7 mouse cellular contexts compared by ENCODE assay signal in genomic region chrX:48054186-48055015, GRCm38 (mm10). TPM values are rescaled to one million over a fixed set of nuclear protein-coding genes. Genes with fewer than 3 reads are reported as not detected.
DNase-seq lines count a peak whose midpoint lies in the region; ATAC-seq lines count a peak whose summit lies in the region.

No protein-coding gene starts in this region.

- H3K4me3 ChIP-seq in hindbrain, embryonic 11.5 days (ENCODE audit: low read depth, low read length), result peak overlapping the region; percentile 17

- no peak overlapping the region for H3K27ac ChIP-seq in hindbrain, embryonic 11.5 days (ENCODE audit: low read depth, low read length)

- no peaks in the 10 kb centered on the region for H3K36me3 ChIP-seq in hindbrain, embryonic 11.5 days (ENCODE audit: control insufficient read depth, insufficient read depth, low read length)

- H3K27me3 ChIP-seq in hindbrain, embryonic 11.5 days (ENCODE audit: control insufficient read depth, insufficient read depth, low read length), result no peaks in the 10 kb centered on the region

- no peaks in the 10 kb centered on the region for H3K9me3 ChIP-seq in hindbrain, embryonic 11.5 days (ENCODE audit: control insufficient read depth, low read length)

- H3K4me1 ChIP-seq in hindbrain, embryonic 11.5 days (replicated peaks; ENCODE audit: control insufficient read depth, insufficient read depth, low read length), result no peaks in the 10 kb centered on the region

- ATAC-seq in activated CD4-positive, CD25-positive, alpha-beta regulatory T cell, adult 4 months, result peak; percentile 75
- peak; percentile 80 for ATAC-seq in hindbrain, embryonic 11.5 days (ENCODE audit: low FRiP score)
- peak; percentile 76 for ATAC-seq in megakaryocyte, adult 5-6 weeks (ENCODE audit: poor library complexity, severe bottlenecking)

- peak overlapping the region; percentile 39 for H3K4me2 ChIP-seq in hindbrain, embryonic 11.5 days (replicated peaks; ENCODE audit: low read depth, low read length)

- WGBS in hindbrain, embryonic 11.5 days, result 30% methylated on average over 31 of the region's 31 CpGs

- peak; percentile 55 for DNase-seq in cerebellum, adult 9-10 months
- peak; percentile 6 to 14 for DNase-seq in frontal cortex, postnatal 14 days (ENCODE audit: low spot score in 2 of 2)
- DNase-seq in hindbrain, embryonic 11.5 days (ENCODE audit: low spot score), result peak; percentile 51
- DNase-seq in left cerebral cortex, postnatal 14 days (ENCODE audit: low spot score in 2 of 2), result peak; percentile 10 to 46
- DNase-seq in right cerebral cortex, postnatal 4 days, result peak; percentile 19

- no peak overlapping the region for H3K9ac ChIP-seq in hindbrain, embryonic 11.5 days (ENCODE audit: low read depth, low read length)

- intact Hi-C loops in left cerebral cortex, postnatal 14 days (cut with DNase I), result no loop called here

RNA-seq across cellular contexts. Expression of gene Apln, which starts 19.7 kb away (rescaled TPM):
- under 1 TPM; 0.21 to 0.57 TPM for polyA plus RNA-seq in activated CD4-positive, CD25-positive, alpha-beta regulatory T cell, adult 4 months (2017; shearing (Covaris generic))
- polyA plus RNA-seq in hindbrain, embryonic 11.5 days (2014; fragmentation: Nextera tagmentation; extraction: Ambion mirVana), result 1.5 and 2.4 TPM in 2 replicates
- 10 to 100 TPM; 27.0 to 28.0 TPM for total RNA-seq in left cerebral cortex, postnatal 14 days (2021)
- total RNA-seq in megakaryocyte, adult 5-6 weeks (2015), result 0.23 TPM in 1 of 2 replicates, not detected in the other
- 0.11 TPM in 1 of 2 replicates, not detected in the other for total RNA-seq in megakaryocyte, adult 5-6 weeks (2017)

RNA-seq across cellular contexts. Expression of gene Xpnpep2, which starts 54.1 kb away (rescaled TPM):
- under 1 TPM in 1 of 2 experiments, not detected in 1; 0.48 TPM for polyA plus RNA-seq in activated CD4-positive, CD25-positive, alpha-beta regulatory T cell, adult 4 months (2017; shearing (Covaris generic))
- polyA plus RNA-seq in hindbrain, embryonic 11.5 days (2014; fragmentation: Nextera tagmentation; extraction: Ambion mirVana), result 2.2 and 2.5 TPM in 2 replicates
- under 1 TPM; 0.40 to 0.48 TPM for total RNA-seq in left cerebral cortex, postnatal 14 days (2021)
- total RNA-seq in megakaryocyte, adult 5-6 weeks (2015), result not detected in 2 replicates
- not detected in 2 replicates for total RNA-seq in megakaryocyte, adult 5-6 weeks (2017)

Comparison
In these comparisons a context has a peak if more than half of its experiments do, and no peak if none do; other contexts are left out.
1. RNA of gene Apln, which starts 19.7 kb away (total RNA-seq): 27.0 to 28.0 TPM in left cerebral cortex, postnatal 14 days; 0.11 to 0.23 TPM in megakaryocyte, adult 5-6 weeks; every median in the first group is over 10 times any median in the second.
2. Peak in every context shown above with its lines, with median percentiles within 50 percentile points of each other: ATAC-seq and DNase-seq.